Mouse (Mus musculus) CH12F3 (cell line): ENCODE measurements around the gene Sugp1.
"Not testable (repeated sequence)": the region's sequence is repeated elsewhere in the genome, so short reads cannot be mapped to it uniquely, and the experiment has no call there.

ENCODE experiments used
- in situ Hi-C: fragments of 300-500 bp; cut with MboI; formaldehyde crosslinking; loops from 2 replicates; pipeline ENCODE4 v1.14.3; 2020; ENCODE audit warnings: low sequenced_read_pairs

Sugp1 gene

DNA sequence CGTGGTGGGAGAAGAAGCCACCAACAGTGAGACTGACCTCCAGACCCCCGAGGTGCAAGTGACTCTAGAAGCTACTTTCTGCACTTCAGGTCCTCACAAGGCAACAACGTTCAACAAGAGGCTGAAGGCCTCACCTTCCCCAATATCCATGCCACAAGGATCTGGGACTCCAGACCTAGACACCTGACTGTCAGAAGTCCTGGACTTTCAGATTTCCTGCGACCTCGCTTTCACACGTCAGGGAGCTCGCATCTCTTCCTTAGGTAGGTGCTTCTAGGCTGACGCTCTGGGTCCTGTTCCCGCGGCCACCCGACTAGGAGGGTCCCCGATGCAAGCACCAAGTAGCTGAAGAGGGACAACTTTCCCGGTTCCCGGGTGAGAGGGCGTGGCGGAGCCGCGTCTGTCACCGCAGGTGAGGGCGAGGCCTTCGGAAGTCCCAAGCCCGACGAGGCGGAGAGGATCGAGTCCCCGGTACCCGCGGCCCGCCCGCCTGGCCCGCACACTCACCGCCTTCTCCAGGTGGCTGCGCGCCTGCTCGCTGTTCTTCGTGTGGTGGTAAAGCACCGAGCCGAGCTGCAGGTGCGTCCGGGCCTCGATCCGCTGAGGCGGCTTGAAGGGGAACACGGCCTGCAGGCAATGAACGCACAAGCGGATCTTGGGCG, 597 bp upstream of the Sugp1 start:
- in situ Hi-C loops: no loop called here

DNA sequence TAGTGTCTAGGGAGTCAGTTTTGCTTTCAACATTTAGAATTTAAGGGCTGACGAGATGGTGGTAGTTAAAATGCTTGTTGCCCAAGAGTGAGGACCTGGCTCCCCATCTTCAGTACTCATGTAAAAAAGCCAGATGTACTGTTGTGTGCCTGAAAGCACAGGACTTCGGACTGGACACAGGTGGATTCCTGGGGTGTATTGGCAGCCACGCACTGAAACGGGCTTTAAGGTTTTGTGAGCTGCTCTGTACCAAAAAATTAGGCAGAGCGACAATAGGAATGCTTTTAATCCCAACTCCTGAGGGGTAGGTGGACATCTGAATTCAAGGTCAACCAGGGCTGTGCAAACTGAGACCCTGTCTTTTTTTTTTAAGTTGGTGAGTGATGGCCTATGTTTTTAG, 1.4 kb downstream of the Sugp1 start:
- in situ Hi-C loops: no loop called here

DNA sequence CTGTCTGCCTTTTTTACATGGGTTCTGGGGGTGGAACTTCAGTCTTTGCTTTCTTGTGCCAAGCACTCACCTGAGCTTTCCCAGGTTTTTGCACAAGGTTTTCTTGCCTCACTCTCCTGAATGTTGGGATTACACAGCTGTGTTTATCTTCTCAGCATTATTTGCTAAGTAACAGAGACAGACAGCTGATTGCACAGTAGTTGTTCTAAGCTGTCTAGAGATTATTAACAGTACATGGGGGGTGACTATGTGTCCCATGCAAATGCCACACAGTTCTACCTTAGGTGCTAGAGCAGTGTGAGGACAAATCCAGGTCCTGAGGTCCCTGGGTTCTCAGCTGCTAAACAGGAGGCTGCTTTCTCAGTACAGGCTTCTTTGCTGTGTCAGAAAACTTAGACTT, 7.0 kb downstream of the Sugp1 start:
- in situ Hi-C loops: no loop called here

DNA sequence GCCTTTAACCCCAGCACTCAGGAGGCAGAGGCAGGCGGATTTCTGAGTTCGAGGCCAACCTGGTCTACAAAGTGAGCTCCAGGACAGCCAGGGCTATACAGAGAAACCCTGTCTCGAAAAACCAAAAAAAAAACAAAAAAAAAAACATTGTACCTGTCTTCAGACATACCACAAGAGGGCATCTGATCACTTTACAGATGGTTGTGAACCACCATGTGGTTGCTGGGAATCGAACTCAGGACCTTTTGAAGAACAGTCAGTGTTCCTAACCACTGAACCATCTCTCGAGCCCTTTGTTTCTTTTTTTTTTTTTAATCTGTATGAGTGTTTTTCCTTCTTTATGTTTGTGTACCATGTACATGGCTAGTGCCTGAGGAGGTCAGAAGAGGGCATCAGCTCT, 7.8 kb downstream of the Sugp1 start:
- in situ Hi-C loops: not testable (repeated sequence)

DNA sequence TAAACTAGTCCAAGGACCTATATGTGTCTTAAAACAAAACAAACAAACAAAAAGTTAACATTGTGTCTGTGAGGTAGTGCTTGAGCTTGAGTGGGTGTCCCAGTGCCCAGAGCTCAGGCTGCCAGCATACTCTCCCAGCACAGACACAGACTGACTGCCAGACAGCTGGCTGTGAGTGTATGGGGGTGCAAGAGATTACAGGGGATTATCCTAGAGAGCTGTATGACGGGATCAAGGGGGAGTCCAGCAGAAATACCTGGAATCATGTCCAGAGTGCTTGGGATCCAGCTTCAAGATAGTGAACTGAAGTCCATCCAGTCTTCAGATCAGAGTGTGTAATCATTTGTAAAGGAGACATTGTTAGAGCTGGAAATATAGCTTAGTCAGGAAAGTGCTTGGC, 15.1 kb downstream of the Sugp1 start:
- in situ Hi-C loops: no loop called here

DNA sequence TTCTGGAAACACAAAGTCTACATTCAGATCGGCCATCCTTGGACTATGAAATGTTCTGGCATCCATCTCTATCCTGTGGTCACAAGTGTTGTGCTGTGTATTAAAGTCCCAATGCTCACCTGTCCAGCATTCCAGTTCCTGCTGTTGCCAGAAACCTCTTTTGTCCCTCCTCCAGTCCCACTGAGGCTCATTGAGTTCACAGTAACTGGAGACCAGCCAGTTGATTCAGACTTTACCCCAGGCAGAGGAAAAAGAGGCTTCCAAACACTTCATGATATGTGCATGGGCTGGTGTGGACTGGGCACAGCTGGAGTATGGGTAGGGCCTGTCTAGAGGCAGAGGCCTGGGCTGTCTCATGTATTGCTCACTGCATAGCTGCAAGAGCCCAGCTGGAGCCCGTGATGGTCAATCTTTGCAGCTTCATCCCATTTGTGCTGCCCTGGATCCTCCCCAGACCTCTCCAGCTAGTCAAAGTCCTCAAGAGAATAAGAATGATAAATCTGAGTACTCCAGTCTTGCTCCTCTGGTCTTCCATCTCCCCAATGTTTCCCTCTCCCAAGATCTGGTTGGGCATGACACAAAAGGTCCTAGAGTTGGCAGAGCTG, 29.3 kb downstream of the Sugp1 start:
- in situ Hi-C loops: no loop called here

DNA sequence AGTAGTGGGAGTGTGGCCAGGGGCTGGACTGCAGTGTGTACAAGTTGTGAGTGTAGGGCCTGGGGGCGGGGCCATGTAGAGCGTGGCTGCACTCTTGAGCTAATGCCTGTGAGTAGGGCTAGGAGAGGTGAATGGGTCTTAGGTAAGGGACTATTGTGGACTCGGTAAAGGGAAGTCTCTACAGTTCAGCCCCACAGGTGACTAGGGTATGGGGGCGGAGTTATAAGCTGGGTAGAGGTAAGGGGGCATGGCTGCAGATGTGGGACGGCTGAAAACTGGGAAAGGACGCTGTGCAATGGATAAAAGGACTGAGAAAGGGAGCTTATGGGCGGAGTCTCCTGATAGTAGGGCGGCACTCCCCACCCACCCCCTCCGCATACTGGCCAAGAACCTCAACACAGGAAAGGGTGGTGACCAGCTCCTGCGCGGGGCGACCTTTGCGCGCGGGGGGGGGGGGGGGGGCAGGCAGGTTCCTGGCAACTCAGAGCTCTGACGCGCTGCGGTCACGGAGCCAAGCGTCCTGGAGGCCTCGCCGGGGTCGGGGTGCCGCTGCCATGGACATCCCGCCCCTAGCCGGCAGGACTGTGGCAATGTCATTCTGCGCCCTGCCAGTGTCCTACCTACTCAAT, 29.9 kb downstream of the Sugp1 start, which contains the start of gene Tm6sf2:
Gene Tm6sf2 (plus strand): TSS at position 484 of the 629 bp plus-strand sequence.
- in situ Hi-C loops: no loop called here

DNA sequence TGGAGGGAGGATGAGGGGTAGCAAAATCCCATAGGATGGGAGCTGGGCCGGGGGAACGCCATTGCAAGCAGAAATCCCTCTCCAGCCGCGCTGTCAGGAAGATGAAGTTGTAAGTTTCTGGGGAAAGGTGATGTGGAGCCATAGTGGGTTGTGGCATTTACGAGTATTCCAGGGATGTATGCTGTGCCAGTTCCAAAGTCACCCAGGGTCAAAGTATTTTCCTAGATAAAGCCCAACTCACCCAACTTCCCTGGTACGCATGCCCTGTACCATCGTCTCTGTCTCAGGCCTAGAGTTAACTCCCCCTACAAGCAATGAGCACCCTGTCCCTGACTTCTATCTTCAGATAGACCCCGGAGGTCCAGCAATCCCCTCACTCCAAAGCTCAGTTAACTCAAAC, 30.5 kb downstream of the Sugp1 start:
- in situ Hi-C loops: no loop called here

DNA sequence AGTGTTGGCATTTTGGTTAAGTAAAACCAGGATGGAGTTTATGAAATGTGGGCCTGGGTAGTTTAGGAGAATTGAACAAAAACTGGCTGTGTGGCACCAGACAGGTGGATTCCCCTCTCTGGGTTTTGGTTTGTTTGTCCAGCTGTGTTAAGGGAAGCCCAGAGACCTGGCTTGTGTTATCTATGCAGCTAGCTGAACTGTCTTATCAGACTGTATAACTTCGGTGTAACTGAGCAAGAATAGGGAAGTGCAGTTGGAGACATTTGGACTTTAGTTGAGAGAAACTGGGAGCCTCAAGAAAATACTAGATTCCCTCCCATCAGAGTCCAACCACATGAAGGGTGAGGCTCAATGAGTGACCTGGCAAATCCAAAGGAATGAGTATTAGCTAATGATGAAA, 31.1 kb downstream of the Sugp1 start:
- in situ Hi-C loops: no loop called here

DNA sequence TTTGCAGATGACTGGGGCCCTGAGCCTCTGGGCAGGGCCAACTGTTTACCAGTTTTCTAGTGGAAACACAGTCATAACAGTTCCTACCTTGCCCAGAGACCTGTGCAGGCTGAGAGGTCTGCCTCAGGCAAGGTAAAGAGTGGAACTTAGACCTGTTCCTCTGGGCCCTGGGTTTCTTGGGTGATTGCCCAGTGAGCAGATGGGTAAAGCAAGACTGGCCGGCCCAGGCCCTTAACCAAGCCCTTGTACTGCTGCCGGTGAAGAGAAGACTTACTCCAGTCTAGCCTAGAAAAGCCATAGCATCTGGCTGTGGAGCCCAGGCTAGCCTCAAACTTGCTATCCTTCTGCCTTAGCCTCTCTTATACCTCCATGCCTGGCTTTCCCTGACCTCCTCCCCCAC, 39.4 kb downstream of the Sugp1 start:
- in situ Hi-C loops: no loop called here

DNA sequence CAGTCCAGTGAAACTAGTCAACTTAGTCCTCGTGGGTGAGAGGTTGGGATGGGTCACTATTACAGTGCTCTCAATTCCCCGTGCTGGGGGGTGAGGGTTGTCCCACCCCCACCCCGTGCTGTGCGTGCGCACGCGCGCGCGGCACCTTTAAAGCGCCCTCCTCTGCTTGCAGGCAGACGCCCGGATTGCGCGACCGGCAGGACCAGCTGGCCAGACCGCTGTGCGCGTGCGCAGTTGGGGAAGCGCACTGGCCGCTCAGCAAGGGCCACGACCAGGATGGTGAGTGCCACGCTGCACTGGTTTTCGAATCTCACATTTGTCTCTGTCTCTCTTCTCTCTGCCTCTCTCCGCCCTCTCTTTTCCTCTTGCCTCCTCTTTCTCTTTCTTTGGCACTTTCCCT, 40.7 kb downstream of the Sugp1 start, which contains the start of gene Hapln4:
Gene Hapln4 (plus strand): TSS at position 173 of the 400 bp plus-strand sequence.
- in situ Hi-C loops: no loop called here

DNA sequence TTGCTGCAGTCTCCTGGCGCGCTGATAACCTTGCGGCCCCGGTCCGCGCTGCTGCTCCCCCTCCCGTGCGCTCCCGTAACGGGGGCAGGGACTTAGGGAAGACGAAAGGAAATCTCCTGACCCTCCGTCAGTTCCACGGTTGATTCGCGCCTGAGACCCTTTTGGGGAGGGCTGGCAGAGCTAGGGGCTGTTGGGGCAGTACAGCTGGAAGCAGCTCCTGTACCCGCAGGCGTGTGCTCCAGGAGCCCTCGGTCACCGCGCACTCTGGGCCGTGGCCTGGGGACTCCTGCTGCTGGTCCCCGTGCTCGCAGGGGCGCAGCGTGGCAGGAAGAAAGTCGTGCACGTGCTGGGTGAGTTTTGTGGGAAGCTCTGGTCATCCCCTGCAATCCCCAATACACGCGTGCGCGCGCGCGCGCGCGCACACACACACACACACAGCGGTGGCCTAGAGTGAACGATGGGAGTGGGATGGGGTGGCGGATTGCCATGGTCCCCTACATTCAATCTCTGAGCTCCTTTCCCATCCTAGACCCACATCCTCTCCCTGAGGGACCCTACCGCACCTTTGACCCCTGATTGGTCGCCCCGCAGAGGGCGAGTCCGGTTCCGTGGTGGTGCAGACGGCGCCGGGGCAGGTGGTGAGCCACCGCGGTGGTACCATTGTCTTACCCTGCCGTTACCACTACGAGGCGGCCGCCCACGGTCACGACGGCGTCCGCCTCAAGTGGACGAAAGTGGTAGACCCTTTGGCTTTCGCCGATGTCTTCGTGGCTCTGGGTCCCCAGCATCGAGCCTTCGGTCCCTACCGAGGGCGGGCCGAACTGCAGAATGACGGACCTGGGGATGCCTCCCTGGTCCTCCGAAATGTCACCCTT, 41.8 kb downstream of the Sugp1 start:
- in situ Hi-C loops: no loop called here

DNA sequence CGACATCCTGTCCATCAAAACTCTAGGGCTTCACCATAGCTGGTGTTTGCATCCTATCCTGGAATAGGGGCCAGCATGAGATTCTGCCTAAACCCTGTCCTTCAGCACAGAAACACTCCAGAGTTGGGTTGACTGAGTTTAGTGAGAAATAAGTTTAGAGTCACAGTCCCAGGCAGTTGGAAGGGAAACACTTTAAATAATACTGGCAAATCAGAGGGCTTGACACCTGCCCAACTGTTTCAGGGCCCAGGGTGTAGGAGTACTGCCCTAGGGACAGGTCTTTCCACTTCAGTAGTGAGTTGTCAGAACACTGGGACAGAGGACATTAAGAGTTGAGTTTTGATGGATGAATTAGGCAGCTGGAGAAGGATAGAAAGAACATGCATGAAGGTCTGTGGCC, 43.5 kb downstream of the Sugp1 start:
- in situ Hi-C loops: no loop called here

DNA sequence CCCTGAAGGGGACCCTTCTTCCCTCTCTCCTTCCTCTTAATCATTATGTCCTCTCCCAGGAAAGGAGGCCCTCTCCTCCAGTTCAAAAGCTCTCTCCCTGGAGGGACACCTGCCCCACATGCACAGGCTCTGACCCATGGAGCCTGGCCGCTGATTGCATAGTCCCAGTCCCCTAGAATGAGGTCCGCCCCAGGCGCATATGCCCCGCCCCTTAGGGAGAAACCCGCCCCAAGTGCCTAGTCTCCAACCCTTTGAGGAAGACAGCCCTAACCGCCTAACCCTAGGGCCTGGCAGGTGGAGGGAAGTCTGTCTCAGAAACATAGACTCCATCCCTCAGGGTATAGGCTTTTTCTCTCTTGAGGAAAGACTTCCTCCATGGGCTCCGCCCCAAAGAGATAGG, 44.6 kb downstream of the Sugp1 start:
- in situ Hi-C loops: no loop called here

DNA sequence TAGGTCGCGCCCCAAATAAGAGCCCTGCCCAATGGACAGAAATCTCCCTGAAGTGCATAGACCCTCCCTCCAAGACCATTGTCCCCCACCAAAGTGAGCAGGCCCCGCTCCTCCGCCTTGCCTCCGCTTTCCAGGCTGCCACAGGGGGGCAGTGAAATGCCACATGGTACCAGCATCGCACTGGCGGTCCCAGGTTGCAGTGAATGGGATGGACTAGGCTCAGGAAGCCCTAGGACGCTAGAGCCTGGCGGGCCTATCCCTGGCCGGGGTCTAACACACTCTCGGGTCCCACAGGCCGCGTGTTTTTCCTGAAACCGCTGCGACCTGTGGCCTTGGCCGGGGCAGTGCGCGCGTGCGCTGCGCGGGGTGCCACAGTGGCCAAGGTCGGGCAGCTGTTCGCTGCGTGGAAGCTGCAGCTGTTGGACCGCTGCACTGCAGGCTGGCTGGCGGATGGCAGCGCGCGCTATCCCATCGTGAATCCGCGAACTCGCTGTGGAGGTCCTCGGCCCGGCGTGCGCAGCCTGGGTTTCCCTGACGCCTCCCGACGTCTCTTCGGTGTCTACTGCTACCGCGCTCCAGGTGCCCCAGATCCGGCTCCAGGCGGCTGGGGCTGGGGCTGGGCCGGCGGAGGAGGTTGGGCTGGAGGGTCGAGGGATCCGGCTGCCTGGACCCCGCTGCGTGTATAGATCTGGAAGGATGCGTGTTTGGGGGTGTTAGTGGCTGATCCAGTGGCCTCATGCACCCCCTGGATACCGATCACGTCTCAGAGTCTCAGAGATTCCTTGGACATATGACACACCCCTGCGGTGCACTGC, 45.4 kb downstream of the Sugp1 start:
- in situ Hi-C loops: no loop called here

DNA sequence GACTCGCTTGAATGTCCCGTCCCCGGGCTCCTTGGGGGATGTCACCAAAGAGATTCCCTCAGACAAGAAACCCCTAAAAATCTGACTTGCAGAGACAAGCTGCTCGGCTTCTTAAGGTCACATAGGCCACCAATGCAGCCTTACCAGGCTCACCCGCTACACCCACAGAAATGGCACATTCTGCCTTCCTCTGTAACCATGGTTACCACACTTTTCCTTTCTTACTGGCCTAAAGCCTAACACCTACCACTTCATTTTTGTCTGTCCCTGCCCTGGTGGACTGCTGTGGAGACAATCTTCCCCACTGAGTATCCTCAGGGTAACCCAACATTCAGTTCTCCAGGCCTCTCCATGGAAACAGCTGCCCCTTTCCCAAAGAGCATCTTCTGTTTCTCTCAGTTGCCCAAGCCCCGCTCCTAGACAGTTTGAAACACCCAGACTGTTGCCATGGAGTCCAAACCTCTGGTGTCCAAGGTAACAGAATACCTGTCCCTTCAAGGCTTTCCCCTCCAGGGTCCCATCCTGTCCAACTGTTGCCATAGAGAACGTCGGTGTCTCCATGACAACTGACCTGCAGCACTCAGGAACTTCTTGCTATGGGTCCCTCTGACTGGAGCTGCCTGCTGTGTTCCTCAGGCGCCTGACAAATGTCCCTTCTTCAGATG, 46.8 kb downstream of the Sugp1 start:
- in situ Hi-C loops: no loop called here

DNA sequence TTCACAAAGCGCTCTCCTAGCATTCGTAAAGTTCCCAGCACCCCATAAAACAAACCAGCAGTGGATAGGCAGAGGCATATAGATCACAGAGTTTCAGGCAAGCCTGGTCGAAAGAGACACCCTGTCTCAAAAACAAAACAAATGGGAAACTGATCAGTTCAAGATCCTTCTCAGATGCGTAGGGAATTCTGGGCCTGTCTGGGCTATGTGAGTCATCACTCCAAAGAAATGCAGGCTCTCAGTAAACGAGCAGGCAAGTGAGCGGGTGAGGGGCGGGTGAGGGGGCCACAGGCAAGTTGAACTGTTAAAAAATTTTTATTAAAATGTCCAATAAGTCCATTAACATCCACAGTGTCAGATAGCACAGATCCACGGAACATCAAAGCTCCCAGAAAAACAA, 50.2 kb downstream of the Sugp1 start:
- in situ Hi-C loops: no loop called here

DNA sequence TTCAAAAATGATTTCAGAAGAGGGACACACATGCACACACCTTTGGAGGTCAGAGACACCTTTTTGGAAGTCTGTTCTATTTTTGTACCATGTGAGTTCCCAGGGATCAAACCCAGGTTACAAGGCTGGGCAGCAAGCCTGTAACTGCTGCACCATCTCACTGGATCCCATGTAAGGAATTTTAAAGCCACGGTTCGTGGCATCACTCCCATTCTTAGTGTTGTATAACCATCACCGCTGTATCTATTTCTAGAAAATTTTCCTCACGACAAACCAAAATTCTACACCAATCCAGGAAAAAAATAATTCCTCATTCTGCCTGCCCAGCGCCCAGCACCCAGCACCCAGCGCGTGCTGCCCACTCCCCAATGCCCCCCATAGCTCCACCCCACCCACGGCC, 56.7 kb downstream of the Sugp1 start:
- in situ Hi-C loops: no loop called here

DNA sequence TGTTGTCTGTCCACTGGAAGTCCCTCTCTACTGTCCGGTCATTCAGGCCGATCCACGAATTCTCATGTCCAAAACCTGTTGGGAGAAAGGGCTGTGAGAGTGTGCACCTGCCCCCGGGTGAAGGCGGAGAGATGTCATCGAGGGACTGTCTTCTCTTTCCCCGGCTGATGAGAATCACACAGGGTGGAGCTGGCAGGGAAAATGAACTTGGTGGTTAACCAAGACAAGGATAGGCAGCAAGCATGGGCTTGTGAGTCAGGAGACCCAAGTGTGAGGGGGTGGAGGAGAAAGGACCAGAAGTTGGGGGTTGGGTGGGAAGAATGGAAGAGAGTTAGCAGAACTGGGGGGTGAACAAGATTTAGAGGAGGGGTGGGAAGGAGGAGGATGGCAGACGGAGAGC, 57.6 kb downstream of the Sugp1 start:
- in situ Hi-C loops: no loop called here

DNA sequence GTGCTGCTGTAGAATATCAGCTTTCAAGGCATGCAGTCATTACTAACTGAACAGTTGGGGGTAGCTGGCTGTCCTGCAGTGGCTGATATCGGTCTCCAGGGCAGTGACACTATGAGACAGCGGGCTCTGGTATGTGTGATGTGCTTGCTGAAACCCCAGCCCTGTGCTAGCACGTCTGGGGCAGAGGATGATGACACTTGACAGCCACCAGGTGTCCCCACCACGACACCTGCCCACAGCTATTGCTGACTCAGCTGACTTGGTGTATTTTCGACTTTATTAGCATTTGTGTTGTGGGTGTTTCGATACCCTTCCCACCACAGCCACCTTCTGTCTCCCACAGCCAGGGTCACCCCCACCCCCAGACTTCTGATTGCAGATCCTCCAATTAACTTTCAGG, 61.9 kb downstream of the Sugp1 start:
- in situ Hi-C loops: no loop called here
